Mouse (Mus musculus): ENCODE measurements around the gene Cmc1.

GRCm38 (mm10) chr9:118186776-118187175, 36.8 kb upstream of the Cmc1 start:
- no peak for TF ChIP-seq CTCF (IDR thresholded peaks at IDR 0.05; ENCODE audit: low read depth, low read length)
- TF ChIP-seq POLR2A (IDR thresholded peaks at IDR 0.05; ENCODE audit: extremely low read depth, insufficient read depth, low read length) = no peak
